Mouse (Mus musculus) monocyte, adult 59 days (primary cell): ENCODE measurements around the gene Gm10799. TPM values are rescaled to one million over a fixed set of nuclear protein-coding genes. Genes with fewer than 3 reads are reported as not detected.

Experiments
- total RNA-seq, 2 experiments: library from RNA; stranded (reverse); gene quantifications; one replicate each; pipeline ENCODE4 v1.2.4; 2023

Gm10799 gene
- total RNA-seq = not detected

DNA sequence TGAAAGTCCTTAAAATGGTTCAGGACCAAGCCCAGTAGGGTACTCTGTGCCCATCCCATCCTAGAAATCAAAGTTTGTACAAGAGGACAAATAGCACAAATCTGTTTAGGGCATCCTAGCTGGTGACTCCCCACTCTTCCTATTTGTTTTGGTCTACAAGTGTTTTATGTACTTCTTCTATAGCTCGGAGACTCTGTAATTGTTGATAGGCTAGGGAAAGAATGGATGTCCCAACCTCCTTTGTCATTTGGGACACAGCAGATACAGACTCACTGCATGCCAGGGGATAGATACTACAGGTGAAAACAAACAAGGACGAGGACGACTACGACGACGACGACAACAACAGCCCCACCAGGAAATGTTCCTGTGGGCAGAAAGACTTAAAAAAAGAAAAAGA is at the start of gene Gm10799:
Gm10799 (minus strand) TSS at position 101 of the 400 bp plus-strand sequence.

DNA sequence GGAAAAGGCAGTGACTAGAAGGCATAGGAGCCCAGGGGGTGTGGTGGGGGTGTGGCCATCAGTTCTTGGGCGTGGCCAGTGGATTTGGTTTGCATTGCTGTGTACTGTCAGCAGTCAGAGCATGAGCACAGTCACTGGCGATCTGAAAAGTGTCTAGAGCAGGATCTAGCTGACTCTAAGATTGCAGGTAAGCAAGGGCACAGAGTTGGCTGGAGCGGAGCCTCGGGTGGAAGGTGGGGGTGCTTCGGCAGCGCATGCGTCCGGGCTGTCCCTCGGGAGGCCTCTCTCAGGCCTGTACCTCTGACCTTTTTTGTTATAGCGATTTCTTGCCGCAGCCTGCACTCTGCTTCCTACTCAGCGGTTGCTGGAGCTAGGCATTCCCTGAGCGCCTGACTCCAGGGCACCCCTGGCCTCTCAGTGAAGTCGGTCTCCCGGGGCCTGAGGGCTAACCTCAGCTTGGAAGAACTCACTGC is 27.4 kb upstream of the Gm10799 start, which contains the start of gene Cd59a:
Cd59a (plus strand) TSS at position 61 of the 473 bp plus-strand sequence.

DNA sequence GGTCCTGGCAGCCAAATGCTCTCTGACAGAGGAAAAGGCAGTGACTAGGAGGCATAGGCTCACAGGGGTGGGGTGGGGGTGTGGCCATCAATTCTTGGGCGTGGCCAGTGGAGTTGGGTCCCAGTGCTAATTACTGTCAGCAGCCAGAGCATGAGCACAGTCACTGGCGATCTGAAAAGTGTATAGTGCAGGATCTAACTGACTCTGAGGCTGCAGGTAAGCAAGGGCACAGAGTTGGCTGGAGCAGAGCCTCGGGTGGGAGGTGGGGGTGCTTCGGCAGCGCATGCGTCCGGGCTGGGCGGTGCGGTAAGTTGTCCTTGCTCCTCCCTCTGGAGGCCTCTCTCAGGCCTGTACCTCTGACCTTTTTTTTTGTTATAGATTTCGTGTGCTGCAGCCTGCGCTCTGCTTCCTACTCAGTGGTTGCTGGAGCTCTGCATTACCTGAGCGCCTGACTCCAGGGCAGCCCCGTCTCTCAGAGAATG is 1.4 kb upstream of the Gm10799 start, which contains the start of gene Cd59b:
Cd59b (plus strand) TSS at position 146 of the 482 bp plus-strand sequence.

DNA sequence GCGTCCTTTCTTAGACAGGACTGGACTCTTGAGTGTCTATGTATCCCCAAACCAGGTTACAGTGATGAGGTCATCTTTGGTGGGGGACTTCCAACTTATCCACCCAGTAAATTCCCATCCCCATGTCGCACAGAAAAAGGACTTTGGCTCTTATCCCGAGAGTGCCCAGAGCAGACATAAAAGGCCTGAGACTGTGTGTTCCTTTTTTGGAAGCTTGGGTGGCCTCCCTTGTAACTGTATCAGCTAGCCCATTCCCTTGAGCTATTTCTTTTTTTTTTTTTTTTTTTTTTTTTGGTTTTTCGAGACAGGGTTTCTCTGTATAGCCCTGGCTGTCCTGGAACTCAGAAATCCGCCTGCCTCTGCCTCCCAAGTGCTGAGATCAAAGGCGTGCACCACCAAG is 2.8 kb downstream of the Gm10799 start, which contains the start of gene Gm10912:
Gm10912 (plus strand) TSS at position 301 of the 400 bp plus-strand sequence.

GRCm38 (mm10) chr2:104028139-104028723 is 40.1 kb downstream of the Gm10799 start, which contains the start of gene 4931422A03Rik:
4931422A03Rik (minus strand) TSS chr2:104028361.

GRCm38 (mm10) chr2:104027458-104028138 is 40.8 kb downstream of the Gm10799 start, which contains the start of gene Fbxo3:
Fbxo3 (plus strand) TSS chr2:104027721.

Other genes with a start within 250 kb of the Gm10799 start
- 10 to 100 TPM; 60.8 to 66.9 TPM for gene Lmo2, start 110.6 kb downstream of the Gm10799 start, total RNA-seq
- 10 to 100 TPM; 26.5 to 26.7 TPM for gene Fbxo3, start 40.8 kb downstream of the Gm10799 start, total RNA-seq
- gene 4931422A03Rik, start 40.2 kb downstream of the Gm10799 start, total RNA-seq = not detected
- gene Gm10912, start 2.7 kb downstream of the Gm10799 start, total RNA-seq = not detected
- not detected for gene Cd59b, start 1.3 kb upstream of the Gm10799 start, total RNA-seq
- under 1 TPM; 0.43 to 0.86 TPM for gene Cd59a, start 27.3 kb upstream of the Gm10799 start, total RNA-seq
- not detected for gene A930018P22Rik, start 54.2 kb upstream of the Gm10799 start, total RNA-seq